Mouse (Mus musculus) splenic B cell, adult 2 months (primary cell): ENCODE measurements at regions not wholly inside any gene's neighbourhood (a gene's known extent, or its start where the extent isn't known, plus 50 kb on each side); places are given as distances from the start of the nearest gene placed in this dataset.

Source experiments
- DNase-seq: peaks from one replicate; pipeline ENCODE4 v3.0.0-alpha.2; 2011; ENCODE audit warnings: low read depth, low spot score
- H3K27me3 ChIP-seq: 2 replicates; pipeline ENCODE4 v1.6.1; 2012; ENCODE audit warnings: mild to moderate bottlenecking, low read length, moderate library complexity, mixed read lengths; ENCODE audit not compliant: control insufficient read depth, poor library complexity, insufficient read depth, severe bottlenecking
- H3K36me3 ChIP-seq: 2 replicates; pipeline ENCODE4 v1.6.1; 2012; ENCODE audit warnings: mild to moderate bottlenecking, low read length, moderate library complexity, mixed read lengths; ENCODE audit not compliant: control insufficient read depth, poor library complexity, insufficient read depth, severe bottlenecking

GRCm38 (mm10) chr6:111808611-111809010 is 464.9 kb upstream of the Lmcd1 start:
- no peak for DNase-seq
- no peaks in the 10 kb centered on the region for H3K27me3 ChIP-seq
- H3K36me3 ChIP-seq, result no peaks in the 10 kb centered on the region

GRCm38 (mm10) chr6:111813982-111814603 is 459.5 kb upstream of the Lmcd1 start:
- Histone ChIP-seq H3K36me3 (no peaks in the 10 kb centered on the region), H3K27me3 (no peaks in the 10 kb centered on the region)
- DNase-seq, result no peak

GRCm38 (mm10) chr6:111815150-111815549 is 458.4 kb upstream of the Lmcd1 start:
- Histone ChIP-seq H3K36me3 (no peaks in the 10 kb centered on the region), H3K27me3 (no peaks in the 10 kb centered on the region)
- DNase-seq, result no peak

GRCm38 (mm10) chr6:111820265-111820664 is 453.3 kb upstream of the Lmcd1 start:
- Histone ChIP-seq H3K27me3 (no peaks in the 10 kb centered on the region), H3K36me3 (no peaks in the 10 kb centered on the region)
- DNase-seq, result no peak

- H3K36me3 ChIP-seq, result no peaks in the 10 kb centered on the region
- no peak for DNase-seq
- no peaks in the 10 kb centered on the region for H3K27me3 ChIP-seq
Observed at GRCm38 (mm10) chr6:111844321-111844835, 429.2 kb upstream of the Lmcd1 start.

GRCm38 (mm10) chr6:111866101-111866598 is 407.4 kb upstream of the Lmcd1 start:
- H3K27me3 ChIP-seq, result no peaks in the 10 kb centered on the region
- no peak for DNase-seq
- no peaks in the 10 kb centered on the region for H3K36me3 ChIP-seq

GRCm38 (mm10) chr6:111882557-111882956 is 391.0 kb upstream of the Lmcd1 start:
- no peak for DNase-seq
- no peaks in the 10 kb centered on the region for H3K36me3 ChIP-seq
- H3K27me3 ChIP-seq, result no peaks in the 10 kb centered on the region

- no peaks in the 10 kb centered on the region for H3K36me3 ChIP-seq
- H3K27me3 ChIP-seq, result no peaks in the 10 kb centered on the region
- DNase-seq, result no peak
Observed at GRCm38 (mm10) chr6:111883946-111884345, 389.6 kb upstream of the Lmcd1 start.

GRCm38 (mm10) chr6:111911997-111912396 is 361.6 kb upstream of the Lmcd1 start:
- no peaks in the 10 kb centered on the region for H3K36me3 ChIP-seq
- H3K27me3 ChIP-seq, result no peaks in the 10 kb centered on the region
- no peak for DNase-seq

- DNase-seq, result no peak
- no peaks in the 10 kb centered on the region for H3K36me3 ChIP-seq
- no peaks in the 10 kb centered on the region for H3K27me3 ChIP-seq
Observed at GRCm38 (mm10) chr6:111913771-111914405, 359.7 kb upstream of the Lmcd1 start.

- Histone ChIP-seq H3K27me3 (no peaks in the 10 kb centered on the region), H3K36me3 (no peaks in the 10 kb centered on the region)
- no peak for DNase-seq
Observed at GRCm38 (mm10) chr6:111917248-111917721, 356.3 kb upstream of the Lmcd1 start.

- H3K36me3 ChIP-seq, result no peaks in the 10 kb centered on the region
- no peaks in the 10 kb centered on the region for H3K27me3 ChIP-seq
- DNase-seq, result no peak
Observed at GRCm38 (mm10) chr6:111917868-111918597, 355.5 kb upstream of the Lmcd1 start.

- no peaks in the 10 kb centered on the region for H3K27me3 ChIP-seq
- H3K36me3 ChIP-seq, result no peaks in the 10 kb centered on the region
- DNase-seq, result no peak
Observed at GRCm38 (mm10) chr6:111932596-111932995, 341.0 kb upstream of the Lmcd1 start.

- Histone ChIP-seq H3K36me3 (no peaks in the 10 kb centered on the region), H3K27me3 (no peaks in the 10 kb centered on the region)
- no peak for DNase-seq
Observed at GRCm38 (mm10) chr6:111954401-111954800, 319.2 kb upstream of the Lmcd1 start.

- no peak for DNase-seq
- Histone ChIP-seq H3K27me3 (no peaks in the 10 kb centered on the region), H3K36me3 (no peaks in the 10 kb centered on the region)
Observed at GRCm38 (mm10) chr6:111965766-111966165, 307.8 kb upstream of the Lmcd1 start.
